Mouse (Mus musculus) cortical plate, adult 2 months (tissue): ENCODE measurements at regions not wholly inside any gene's neighbourhood (a gene's known extent, or its start where the extent isn't known, plus 50 kb on each side); places are given as distances from the start of the nearest gene placed in this dataset.

ENCODE experiments used
- CTCF ChIP-seq: fragments of 200-500 bp; IDR thresholded peaks from 2 replicates; pipeline ENCODE4 v1.5.1; 2011; ENCODE audit warnings: mild to moderate bottlenecking, control low read depth, low read length; ENCODE audit not compliant: insufficient read depth; ENCODE audit errors: extremely low read depth
- POLR2A ChIP-seq: fragments of 200-500 bp; IDR thresholded peaks from 2 replicates; pipeline ENCODE4 v1.6.1; 2011; ENCODE audit warnings: mild to moderate bottlenecking, low read length, control low read depth; ENCODE audit not compliant: insufficient read depth; ENCODE audit errors: extremely low read depth

- TF ChIP-seq CTCF = no peak
- no peak for TF ChIP-seq POLR2A
Measured at GRCm38 (mm10) chr12:54280457-54280856, 76.8 kb upstream of the Egln3 start.
